Mouse (Mus musculus): ENCODE data around the gene Slc12a8.

DNA sequence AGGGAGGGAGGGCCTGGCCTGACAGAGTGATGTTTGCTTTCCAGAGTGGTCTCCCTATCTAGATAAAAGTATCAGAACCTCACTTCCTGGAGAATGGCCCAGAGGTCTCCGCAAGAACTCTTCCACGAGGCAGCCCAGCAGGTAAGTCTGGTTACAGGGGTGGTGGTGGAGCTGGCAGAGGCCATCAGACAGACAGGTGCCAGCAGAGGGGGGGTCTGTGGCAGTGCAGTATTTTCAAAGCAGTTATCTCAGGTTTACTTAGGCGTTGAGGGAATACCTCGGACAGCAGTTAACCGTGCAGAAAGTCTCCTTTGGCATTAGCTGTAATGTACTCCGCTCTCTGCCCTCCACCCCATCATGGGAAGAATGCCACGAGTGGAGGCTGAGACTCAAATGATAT is 1.1 kb downstream of the Slc12a8 start:
- no peak for TF ChIP-seq CTCF (IDR thresholded peaks at IDR 0.05; ENCODE audit: low read depth, low read length)
- TF ChIP-seq POLR2A (IDR thresholded peaks at IDR 0.05; ENCODE audit: borderline replicate concordance, low read depth, low read length), result no peak
